Mouse (Mus musculus): ENCODE results near the gene Trp53i13.
"Not testable (repeated sequence)": the region's sequence is repeated elsewhere in the genome, so short reads cannot be mapped to it uniquely, and the experiment has no call there.

Gene Trp53i13

DNA sequence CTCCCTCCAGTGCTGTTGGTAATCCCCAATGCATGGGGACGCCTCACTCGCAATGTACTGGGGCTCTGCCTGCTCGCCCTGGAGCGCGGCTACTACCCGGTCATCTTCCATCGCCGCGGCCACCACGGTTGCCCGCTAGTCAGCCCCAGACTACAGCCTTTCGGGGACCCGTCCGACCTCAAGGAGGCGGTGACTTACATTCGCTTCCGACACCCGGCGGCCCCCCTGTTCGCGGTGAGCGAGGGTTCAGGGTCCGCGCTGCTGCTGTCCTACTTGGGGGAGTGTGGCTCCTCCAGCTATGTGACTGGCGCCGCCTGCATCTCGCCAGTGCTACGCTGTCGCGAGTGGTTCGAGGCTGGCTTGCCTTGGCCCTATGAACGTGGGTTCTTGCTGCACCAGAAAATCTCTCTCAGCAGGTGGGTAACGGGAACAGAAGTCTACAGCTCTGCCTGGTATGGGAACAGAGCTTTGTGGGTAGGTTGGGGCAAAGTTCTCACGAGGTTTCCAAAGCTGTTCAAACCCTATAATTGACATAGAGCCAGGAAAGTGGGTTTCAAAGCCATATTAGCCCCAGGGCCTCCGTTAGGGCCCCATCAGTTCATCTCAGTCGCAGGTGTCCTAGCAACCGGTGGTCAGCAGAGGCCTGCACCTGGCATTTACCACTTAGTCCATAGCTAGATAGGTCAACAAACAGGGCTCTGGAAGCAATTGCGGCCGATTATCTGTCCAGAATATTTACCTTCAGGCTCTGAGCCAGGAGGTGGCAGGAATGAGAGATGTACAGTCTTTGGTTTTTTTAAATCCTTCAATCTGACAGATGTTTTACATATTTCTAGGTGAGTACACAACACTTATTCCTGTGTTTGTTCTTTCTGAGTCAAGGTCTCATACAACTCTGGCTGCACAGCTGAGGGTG is at the start of gene Trp53i13:
TSS of gene Trp53i13 (minus strand) at position 344 of the 916 bp plus-strand sequence.
- peak in 1 of 2 experiments; percentile 24 for DNase-seq (ENCODE audit: low spot score in 2 of 2)

DNA sequence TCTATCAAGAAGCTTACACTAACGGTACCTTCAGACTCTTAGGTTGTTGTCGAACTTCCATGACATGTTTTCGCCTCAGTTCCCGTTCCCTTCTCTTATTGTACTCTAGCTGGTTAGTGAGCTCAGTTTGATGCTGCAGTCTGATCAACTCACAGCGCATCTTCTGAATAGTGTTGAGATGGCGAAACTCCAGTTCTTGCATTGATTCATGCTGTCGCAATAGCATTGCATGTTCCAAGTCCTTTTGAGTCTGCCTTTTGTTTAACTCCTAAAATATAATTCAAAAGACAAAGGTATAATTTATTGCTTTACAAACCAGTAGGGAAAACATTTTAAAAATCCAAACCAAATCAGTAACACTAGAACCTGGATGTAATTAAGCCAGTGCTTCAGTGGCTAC is 29.5 kb upstream of the Trp53i13 start:
- no peak for DNase-seq (ENCODE audit: low spot score in 2 of 2)

DNA sequence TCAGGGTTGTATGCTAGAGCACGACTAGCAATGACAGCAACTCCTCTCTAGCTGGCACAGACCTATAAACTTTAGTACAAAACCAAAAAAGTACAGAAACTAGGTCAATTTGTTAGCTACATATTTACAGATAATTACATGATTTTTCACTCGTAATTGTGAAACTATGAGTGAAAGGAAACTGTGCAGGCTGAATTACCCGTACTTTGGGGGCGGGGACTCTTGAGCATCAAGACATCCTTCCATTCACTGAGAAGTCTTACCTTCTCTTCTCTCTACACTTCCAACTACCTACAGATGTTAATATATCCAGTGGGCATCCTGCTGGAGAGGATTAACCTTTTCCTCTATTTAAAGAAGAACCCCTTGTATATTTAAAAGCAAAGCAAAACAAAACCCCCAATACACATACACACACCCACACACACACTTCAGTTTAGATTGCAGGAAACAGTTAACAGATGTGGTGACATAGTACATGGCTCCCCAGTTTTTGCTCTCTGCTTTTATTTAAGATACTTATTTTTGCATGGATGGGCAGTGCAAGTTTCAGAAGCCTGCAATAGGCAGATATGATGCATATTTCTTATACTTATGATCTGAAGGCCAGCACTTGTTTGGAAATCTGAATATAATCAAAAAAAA is 16.5 kb upstream of the Trp53i13 start:
- DNase-seq (ENCODE audit: low spot score in 2 of 2), result no peak

DNA sequence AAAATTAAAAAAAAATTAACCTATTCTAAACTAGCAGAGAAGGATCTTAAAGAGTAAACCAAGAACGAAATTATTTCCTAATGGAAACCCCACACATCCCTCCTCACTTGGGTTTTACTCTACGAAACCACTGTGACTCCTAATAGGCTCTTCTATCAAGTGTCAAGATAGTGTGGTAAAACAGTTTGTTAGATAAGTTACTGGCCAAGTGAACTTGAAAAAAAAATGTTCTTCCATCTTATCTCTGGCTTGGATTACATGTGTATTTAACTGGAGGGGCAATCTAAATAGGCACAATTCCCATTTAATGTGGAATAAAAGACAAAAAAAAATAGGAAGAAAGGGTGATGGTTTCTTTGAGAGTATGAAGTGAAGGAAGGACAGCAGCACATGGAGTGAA is 15.1 kb upstream of the Trp53i13 start:
- DNase-seq (ENCODE audit: low spot score in 2 of 2), result no peak

DNA sequence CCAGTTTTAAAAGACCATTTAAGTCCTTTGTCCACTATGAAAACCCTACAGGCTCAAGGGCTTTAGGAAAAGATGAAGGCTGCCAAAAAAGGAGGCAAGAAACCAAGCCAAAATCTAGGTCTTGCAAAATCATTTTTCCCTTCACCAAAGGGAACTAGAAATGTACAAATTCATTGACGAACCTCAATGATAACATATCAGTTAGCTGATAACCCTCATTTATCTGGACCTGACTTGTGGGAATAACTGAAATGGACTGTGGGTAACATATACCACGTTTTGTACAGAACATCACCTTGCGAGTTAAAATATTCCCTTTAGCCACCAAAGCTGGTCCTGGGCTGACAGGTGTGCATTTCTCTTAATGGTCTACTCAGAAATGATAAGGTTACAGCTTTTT is 13.9 kb upstream of the Trp53i13 start:
- no peak for DNase-seq (ENCODE audit: low spot score in 2 of 2)

DNA sequence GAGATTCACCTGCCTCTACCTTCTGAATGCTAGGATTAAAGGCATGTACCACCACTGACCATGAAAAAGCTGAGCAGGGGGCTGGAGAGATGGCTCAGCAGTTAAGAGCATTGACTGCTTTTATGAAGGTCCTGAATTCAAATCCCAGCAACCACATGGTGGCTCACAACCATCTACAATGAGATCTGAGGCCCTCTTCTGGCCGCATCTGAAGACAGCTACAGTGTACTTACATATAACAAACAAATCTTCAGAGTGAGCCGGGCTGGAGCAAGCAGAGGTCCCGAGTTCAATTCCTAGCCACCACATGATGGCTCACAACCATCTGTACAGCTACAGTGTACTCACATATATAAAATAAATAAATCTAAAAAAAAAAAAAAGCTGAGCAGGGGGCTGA is 12.6 kb upstream of the Trp53i13 start:
- DNase-seq (ENCODE audit: low spot score in 2 of 2), result not testable (repeated sequence)

DNA sequence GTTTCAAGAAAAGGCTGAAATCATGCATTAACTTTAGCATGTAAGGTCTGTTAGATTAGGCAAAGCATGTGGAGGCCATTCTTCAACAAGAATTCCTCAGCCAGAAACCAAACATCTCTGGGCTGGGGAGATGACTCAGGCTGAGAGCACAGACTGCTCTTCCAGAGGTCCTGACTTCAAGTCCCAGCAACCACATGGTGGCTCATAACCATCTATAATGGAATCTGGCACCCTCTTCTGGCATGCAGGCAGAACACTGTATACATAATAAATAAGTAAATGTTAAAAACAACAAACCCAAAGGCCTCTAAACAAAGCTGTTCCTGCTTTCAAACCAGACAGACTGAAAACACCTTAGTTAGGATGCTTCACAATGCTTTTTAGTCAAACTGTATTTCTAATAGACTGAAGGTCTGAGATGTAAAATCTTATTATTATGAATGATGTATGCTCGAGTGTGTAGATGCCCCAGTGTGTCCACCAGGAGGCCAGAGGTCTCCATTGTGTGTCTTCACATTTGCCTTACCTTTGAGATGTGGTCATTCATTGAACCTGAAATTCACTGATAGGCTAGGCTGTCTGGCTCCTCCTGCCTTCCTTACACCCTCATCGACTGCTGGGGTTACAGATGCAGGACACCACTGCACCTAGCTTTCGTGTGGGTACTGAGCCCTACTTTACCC is 10.2 kb upstream of the Trp53i13 start:
- DNase-seq (ENCODE audit: low spot score in 2 of 2), result no peak

DNA sequence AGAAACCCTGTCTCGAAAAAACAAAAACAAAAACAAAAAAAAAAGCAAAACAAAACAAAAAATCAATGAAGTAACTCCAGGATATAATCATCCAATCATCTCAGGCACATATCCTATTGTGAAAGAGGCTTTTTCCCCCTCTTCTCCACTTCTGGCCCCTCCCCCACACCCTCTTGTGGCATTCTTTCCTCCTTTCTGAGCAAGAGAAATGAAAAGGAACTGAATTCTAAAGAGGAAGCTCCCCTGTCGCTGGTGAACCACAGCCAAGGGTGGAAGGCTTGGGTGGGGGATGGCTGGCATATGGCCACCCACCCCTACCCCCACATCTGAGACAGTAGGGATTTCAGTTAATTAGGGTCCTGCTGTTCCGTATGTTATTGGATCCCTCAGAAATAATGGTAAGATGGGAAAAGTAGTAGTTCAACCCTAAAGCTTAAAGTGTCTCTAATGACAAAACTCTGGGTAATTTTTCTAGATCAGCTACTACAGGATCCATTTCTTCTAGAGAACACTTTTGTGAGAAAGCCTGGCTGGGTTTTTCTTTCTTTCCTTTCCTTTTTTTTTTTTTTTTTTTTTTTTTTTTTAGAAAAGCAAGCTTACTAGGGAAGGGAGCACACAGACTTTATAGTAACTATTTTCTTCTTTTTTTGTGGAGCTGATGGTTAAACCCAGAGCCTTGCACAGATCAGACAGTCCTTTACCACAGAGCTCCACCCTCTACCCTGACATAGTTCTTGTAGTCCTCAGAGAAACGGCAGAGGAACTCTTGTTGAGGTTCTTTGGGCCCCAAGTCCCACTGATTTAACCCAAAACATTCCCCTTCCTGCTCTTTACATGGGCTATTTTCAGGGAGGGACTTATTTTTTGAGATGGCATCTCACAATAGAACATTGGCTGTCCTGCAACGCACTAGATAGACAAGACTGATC is 5.1 kb upstream of the Trp53i13 start:
- peak; percentile 29 to 36 for DNase-seq (ENCODE audit: low spot score in 2 of 2)

DNA sequence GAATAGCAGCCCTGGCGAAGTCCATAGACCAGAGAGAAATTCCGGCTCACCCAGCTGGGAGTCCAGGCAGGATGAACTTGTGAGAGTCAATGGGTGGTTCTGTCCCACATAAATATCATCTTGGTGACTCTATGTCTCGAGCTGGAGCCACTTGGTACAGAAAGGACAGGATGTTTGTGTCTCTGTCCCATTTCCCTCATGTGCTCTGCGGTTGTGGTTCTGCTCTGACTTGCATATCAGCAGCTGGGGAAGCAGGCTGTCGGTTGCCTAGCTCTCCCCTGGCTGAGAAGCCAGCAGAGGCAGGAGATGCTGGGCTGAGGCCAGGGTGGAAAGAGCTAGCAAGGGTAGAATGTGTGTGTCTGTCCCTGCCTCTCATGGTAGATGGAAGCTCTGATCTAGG is 3.3 kb upstream of the Trp53i13 start, which contains the start of gene Gm10392:
TSS of gene Gm10392 (minus strand) at position 156 of the 400 bp plus-strand sequence.
- peak in 1 of 2 experiments; percentile 22 for DNase-seq (ENCODE audit: low spot score in 2 of 2)

DNA sequence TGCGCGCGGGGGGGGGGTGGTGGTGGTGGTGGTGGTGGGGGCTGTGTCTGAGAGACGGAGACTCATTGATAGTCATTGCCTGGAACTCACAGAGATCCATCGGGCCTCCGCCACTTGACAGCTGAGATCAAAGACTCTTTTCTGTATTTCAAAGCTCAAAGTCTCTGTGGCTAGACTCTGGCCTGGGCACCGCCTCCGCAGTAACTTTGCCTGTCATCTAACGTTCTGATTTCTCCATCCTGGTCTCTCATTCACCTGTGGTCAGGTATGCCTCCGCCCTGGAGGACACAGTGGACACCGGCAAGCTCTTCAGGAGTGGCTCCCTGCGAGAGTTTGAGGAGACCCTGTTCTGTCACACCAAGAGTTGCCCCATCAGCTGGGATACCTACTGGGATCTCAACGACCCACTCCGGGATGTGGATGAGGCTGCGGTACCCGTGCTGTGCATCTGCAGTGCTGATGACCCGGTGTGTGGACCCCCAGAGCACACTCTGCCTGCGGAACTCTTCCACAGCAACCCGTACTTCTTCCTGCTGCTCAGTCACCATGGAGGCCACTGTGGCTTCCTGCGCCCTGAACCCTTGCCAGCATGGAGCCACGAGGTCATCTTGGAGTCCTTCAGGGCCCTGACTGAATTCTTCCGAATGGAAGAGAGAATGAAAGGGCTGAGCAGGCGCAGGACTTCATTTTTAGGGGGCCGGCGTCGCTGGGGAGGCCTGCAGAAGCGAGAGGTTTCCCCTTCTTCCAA is 2.4 kb upstream of the Trp53i13 start:
- DNase-seq (ENCODE audit: low spot score in 2 of 2), result no peak

DNA sequence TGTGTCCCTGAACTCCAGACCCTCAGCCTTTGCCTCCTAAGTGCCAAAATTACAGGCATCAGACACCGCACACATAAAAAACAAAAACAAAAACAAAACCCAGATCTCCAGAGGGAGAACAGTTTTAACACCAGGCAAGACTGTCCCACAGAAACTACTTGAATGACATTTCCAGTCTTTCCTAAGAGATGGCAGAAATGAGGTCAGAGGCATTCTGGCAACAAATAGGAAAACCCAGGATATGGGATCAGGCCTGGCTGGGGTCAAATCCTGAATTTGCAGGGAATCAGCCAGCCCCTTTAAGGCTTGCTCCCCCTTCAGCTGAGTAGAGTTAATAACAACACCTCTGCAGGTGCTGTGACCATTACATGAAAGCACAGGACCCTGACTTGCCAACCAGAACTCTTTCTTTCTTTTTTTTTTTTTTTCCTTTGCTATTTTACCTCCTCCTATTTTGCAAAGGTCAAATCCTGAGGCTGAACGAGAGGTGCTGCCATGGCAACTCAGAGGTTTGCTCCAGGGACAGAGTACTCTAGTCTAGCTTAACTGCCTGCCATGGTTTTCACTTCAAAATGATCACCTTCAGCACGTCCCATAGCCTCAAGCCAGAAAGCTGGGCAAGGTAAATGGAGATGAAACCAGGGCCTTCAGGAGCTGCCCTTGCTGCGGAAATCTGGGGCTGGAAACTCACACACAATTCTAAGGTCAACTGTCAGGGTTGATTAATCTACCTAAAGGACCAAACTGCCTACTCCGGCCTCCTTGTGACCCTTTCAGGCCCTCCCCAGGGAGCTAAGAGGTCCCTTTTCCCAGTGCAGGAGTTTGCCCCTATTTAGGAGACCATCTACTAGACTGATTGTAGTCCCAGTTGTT is 1.0 kb upstream of the Trp53i13 start:
- no peak for DNase-seq (ENCODE audit: low spot score in 2 of 2)

DNA sequence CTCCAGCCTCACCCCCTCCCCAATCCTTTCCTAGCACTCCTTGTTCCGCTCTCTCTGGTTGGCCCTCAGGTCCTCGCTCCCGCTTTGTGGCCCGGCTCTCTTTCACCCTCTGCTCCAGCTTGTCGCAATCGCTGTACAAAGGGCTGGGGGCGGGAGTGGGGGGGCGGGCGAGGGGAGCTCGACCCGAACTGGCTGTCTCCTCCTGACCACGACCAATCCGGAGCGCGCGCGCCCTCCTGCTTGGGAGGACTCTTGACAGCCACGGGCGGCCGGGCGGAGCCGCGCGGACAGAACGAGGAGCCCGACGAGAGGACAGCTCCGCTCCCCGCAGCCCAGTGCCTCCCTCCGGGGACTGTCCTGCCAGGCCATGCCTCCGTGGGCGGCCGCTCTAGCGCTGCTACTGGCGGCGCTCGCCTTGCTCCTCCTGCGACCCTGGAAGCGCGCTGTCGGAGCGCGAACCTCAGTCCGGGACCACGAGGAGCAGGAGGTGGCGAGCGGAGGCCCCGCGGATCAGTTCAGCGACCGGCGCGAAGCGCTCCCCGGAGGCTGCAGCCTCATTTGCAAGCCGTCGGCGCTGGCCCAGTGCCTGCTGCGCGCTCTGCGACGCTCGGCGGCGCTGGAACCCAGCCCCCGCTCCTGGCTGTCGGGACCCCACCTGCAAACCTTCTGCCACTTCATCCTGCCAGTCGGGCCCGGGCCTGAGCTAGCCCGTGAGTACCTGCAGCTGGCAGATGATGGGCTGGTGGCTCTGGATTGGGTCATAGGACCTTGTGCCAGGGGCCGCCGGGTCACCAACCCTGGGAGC is 746 bp downstream of the Trp53i13 start, which contains the start of gene Abhd15:
TSS of gene Abhd15 (plus strand) at position 290 of the 805 bp plus-strand sequence.
- DNase-seq (ENCODE audit: low spot score in 2 of 2), result peak; percentile 62 to 67

DNA sequence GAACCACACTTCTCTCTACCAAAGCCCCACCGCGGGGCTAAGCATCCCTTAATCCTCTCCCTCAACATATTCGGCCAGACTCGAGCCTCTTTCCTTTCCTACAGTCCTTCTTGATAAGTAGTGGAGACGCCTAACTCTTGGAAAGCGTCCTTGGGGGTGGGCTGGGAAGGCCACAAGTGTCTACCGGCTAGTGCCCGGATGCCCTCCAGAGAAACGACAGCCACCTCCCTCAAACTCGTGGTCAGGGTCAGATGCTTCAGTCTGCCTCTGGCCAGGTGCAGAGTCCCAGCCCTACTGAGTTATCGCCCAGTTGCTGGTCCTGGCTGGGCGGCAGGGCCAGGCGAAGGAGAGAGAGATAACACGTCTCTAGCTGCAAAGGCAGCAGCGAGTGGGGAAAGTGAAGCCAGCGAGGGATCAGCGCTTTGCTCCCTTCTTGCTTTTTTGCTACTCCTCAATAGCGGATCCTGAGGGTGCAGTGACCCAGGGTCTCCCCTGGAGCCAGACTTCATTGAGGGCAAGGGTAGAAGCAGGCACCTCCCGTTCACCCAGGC is 1.4 kb downstream of the Trp53i13 start:
- peak in 1 of 2 experiments; percentile 13 for DNase-seq (ENCODE audit: low spot score in 2 of 2)

DNA sequence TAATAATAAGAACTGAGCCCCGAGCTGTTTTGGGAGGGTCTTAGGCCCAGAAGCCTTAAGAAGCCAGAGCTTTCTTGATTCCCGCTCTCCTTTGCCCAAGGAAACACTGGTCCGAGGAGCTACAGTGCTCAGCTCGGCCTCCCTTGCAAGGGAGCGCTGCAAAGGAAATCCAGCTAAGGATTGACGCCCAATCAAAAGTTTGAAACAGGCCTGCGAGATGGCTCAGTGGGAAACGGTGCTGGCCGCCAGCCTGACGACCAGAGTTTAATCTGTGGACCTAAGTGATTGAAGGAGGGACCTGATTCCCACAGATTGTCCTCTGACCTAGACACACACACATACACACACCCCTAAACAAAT is 2.0 kb downstream of the Trp53i13 start:
- no peak for DNase-seq (ENCODE audit: low spot score in 2 of 2)

DNA sequence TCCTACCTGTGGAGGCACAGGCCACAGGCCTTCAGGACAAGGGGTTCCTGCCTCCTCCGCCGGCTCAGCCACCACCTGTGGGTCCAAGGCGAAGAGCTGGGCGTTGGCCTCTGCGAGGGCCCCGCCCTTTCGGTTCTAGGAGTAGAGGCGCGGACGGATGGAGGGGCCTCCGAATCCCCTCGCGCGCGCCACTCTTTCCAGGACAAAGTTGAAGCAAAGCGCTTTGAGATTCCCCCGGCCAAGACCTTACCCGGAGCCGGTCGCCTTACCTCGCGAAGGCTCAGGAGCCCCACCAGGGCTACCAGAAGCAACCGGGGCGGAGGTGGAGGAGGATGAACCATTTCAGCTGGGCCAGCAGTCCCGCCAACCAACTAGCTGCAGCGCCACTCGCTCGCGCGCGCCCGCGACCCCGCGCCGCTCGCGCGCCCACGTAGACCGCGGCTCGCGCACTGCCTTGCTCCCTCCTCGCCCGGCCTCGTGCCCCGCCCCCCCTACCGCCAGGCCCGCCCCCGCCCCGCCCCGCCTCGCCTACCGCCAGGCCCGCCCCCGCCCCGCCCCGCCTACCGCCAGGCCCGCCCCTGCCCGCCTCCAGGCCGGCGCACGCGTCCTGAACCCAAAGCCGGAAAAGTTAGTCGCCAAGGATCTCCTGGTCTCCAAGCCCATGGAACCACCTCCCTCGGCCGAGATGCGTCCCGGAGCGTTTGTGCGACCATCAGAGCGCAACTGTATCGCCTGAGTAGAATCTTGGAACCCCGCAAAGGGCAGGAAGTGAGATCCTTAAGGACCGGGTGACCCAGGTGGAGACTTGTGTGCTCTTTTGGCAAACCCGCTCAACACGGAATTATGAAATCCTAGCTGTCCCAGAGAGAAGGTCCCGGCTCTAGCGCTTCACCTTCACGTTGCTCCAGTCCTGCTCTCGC is 2.6 kb downstream of the Trp53i13 start:
- peak; percentile 59 to 70 for DNase-seq (ENCODE audit: low spot score in 2 of 2)

DNA sequence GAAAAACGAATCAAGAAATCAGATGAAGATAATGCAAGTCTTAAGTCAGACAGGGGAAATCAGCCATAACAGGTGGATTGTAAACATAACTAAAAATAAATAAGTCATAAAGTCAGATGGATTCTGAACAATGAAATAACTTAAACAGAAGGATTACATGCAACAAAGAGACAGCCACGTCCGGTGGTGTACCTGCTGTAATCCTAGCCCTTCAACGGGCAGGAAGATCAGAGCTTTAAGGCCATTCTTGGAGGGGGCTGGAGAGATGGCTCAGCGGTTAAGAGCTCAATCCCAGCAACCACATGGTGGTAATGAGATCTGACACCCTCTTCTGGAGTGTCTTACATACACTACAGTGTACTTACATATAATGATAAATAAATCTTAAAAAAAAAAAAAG is 4.4 kb downstream of the Trp53i13 start:
- no peak for DNase-seq (ENCODE audit: low spot score in 2 of 2)

Measured in frontal cortex, postnatal 10 days (tissue).